Mouse (Mus musculus): ENCODE measurements around the gene Pik3r5.

Gene Pik3r5

DNA sequence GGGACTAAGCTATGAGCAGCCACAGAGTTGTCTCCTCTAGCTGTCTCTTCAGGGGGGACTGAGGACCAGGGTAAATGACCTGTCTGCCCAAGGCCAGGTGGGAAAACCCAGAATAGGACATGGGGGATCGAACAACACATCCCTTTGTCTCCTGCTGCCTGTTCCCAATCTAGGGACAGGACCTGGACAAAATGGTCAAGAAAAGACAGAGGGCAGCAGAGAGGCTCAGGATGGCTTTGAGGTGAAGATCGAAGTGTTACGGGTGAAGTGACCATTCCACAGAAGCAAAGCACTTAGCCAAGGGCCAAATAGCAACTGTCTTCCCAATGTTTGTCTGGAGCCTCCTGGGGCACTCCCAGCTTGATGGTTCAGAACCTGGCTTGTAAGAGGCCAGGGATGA lies 54.2 kb downstream of the Pik3r5 start:
- DNase-seq (ENCODE audit: low read depth), result no peak

DNA sequence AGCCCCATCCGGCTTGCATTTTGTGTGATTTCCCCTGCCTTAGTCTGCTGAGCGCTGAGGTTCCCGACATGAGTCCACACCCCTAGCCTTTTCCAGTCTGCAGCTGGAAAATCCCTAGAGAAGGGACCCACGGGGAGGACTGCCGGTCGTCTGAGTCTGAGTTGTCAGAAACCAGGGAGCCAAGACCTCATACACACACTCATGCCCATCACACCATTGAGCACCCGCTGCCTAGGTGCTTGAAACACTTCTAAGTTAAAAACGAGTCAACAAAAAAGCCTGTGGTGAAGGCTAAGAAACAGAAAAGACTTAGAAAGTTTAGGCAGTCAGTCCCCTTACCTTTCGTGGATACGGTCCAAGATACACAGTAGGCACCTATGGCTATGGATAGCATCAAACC lies 55.8 kb downstream of the Pik3r5 start:
- DNase-seq (ENCODE audit: low read depth), result no peak

DNA sequence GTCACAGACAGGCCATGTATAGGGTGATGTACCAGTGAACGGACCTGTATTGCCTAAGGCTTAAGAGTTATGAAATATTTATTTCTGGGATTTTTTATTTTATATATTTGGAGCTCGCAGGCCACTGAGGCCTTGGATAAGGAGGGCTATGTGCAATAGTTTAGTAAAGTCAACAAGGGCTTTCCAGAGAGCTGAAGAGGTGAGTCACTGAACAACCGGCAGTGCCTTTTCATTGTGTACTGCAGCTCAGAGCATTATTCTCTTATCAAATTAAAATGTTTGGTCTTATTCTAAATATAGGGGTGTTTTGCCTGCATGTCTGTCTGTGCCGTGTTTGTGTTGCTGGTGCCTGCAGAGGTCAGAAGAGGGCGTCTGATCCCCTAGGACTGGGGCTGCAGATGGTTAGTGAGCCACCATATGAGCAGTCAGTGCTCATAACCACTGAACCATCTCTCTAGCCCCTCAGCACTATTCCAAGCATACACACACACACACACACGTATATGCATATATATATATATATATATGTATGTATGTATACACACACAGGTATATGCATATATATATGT lies 56.4 kb downstream of the Pik3r5 start:
- DNase-seq (ENCODE audit: low read depth), result no peak

DNA sequence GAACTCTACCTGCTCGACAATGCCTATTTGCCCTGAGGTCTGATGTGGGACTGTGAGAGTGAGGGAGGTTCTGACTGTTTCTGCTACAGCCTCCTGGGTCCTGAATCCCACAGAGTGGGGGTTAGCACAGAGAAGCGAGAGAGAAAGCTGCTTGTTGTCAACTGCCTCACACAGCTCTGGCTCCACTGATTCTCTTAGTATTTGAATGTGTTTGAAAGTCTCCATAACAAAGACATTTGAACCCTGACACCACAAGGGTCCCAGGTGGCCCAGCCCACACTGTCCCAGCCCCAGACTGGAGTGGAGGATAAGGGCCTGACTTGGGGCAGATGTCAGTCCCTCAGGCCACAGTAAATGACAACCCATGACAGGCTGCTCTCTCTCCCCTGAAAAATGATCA lies 57.3 kb downstream of the Pik3r5 start:
- DNase-seq (ENCODE audit: low read depth), result no peak

DNA sequence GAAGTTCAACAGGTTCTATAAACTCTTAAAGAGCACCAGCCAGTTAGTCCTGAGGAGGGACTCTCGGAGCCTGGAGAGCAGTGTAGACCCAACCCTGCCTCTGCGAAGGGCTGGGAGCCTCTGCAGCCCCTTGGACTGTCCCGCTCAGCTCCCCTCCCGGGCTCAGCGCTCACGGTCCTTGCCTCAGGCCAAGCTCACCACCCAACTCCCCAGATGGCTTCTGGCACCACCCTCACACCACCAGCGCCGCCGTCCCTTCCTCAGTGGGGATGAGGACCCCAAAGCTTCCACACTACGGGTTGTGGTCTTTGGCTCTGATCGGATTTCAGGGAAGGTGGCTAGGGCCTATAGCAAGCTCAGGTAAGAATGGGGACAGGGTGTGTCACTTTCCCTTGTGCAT lies 60.7 kb downstream of the Pik3r5 start:
- DNase-seq (ENCODE audit: low read depth), result no peak

DNA sequence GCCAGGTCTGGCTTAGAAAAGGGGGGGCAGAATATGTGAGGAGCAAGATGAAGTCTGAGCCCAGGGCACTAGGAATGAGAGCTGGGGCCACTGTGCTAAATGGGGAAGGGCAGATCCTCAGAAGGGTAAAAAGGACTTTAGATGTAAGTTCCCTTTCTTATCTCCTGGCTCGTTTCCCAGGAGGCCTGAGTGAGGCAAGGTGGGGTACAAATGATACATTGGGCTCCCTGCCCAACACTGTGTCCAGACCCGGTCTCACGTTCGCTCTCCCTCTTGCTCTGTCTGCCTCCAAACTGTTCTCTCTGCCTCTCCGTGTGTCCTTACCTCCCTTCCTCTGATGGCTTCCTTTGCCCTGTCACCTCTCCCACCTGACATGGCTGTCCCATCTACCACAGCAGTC lies 61.8 kb downstream of the Pik3r5 start:
- DNase-seq (ENCODE audit: low read depth), result no peak

DNA sequence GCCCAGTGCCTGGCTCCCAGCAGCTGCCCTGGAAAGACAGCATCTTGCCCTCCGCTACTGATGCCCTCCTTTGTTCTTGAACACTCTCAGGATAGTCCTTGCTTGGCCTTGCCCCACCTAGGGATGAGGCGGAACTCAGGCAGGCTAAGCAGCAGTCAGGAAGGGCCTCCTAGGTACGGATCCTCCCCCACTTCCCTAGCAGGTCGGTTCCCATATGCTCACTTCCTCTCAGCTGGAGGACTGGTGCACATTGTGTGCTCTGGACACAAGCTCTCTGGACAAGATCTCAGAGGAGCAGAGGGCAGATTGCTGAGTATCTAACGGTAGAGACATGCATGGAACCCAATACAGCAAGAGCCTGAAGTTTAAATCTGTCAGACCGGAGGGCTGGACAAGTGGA lies 65.2 kb downstream of the Pik3r5 start:
- no peak for DNase-seq (ENCODE audit: low read depth)

DNA sequence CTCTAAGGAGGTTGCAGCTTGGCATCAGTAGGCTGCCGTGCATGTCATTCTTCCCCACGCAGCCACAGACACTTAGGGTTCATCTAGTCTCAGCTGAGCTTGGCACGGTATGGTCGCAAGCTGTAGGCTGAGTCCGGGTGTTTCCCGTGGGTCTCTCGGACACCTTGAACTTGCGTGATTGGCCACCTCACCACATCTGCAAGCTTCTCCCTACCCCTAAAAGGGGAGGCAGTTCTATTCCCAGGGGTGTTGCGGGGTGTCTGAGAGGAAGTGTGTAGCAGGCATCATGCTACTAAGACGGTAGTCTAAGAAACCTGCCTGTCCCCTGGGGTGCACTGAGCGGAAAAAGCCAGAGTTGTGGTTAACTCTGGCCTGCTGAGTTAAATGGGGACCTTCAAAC lies 66.6 kb downstream of the Pik3r5 start:
- no peak for DNase-seq (ENCODE audit: low read depth)

DNA sequence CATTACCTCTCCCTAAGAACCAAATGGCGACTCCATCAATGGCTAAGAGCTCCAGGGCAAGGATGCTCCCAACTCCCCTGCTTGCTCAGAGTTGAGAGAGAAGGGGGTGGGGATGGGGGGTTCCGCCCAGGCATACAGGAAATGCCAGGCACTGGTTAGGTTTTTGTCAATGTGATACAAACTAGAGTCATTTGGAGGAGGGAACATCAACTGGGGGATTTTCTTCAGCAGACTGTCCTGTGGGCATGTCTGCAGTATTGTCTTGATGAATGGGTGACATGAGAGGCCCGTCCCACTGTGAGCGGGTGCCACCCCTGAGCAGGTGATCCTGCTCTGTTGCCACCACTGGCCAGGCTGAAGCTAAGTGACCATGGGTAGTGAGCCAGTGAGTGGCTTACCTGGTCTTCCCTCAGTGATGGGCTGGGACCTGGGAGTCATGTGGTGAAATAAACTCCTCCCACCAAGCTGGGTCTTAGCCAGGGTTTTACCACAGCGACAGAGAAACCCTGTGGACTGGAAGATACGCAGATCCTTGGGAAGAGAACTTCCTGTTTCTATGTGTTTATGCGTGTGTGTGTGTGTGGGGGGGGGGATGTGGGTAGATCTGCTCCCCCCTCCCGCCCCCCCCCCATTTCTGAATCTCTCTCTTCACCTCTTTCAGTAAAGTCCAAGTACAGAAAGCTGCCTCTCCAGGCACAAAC lies 67.2 kb downstream of the Pik3r5 start:
- no peak for DNase-seq (ENCODE audit: low read depth)

DNA sequence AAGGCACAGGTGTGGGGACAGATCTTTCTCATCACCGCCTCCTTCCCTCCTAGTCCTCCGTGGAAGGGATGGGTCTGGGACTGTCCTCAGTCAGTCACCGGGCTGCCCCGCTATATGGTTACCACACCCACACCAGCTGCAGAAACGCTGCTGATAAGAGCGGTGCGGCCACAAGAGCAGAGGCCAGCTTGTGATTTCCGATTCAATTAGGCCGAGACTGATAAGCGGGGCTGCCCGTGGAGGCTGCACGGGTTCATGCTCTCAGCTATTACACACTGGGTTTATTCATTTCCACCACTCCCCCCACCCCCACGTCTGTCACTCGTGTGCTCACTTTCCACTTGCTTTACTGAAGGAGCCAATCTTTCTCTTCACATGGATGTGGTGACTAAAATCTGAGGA lies 69.0 kb downstream of the Pik3r5 start:
- no peak for DNase-seq (ENCODE audit: low read depth)

DNA sequence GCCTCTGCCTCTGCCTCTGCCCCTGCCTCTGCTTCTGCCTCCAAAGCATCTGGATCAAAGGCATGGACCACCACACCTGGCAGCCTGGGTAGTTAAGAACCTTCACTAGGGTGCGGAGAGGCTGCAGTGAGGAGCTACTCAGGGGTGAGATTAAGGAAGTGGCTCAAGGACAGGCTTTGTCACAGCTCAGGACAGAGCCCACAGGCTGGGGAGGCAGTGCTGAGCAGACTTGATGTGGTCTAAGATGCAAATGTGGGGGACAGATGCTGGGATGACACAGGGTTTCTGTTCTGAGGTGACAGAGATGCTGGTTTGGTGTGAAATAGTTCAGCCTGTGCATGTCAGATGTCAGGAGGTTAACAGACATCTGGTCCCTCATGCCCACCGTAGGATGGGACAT lies 70.5 kb downstream of the Pik3r5 start:
- no peak for DNase-seq (ENCODE audit: low read depth)

DNA sequence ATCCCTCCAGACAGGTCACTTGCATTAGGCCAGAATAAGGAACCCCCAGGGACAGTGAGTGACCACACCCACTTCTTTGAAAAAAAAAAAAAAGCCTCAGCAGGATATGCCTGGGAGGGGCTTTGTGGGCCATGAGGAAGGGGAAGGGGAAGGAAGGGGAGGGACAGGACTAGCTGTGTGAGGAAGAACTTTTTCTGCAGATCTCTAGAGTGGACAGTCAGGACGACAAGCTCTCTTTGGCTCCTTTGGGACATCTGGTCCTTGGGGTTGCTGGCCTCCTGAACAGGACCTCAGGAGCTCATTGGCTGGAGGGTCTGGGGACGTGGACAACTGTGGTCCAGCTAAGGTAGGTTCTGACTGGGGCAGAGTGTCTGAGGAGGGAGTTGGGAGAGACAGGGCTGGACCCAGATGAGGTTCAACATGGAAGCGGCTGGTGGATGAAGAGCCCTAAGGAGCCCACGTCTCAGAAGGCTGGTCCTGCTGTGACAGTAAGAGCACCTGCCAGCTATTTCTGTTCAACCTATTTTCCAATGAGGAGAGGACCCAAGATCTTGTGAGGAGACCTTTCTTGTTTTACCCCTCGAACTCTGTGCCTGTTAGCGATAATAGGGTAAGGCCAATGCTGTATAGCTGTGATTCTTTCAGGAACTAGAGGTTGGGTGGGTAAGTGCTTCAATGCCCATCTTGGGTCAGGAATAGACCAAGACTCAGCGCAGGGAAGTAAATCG lies 71.1 kb downstream of the Pik3r5 start, which contains the start of gene Pik3r6:
Pik3r6 (plus strand) TSS at position 118 of the 728 bp plus-strand sequence.
- no peak for DNase-seq (ENCODE audit: low read depth)

DNA sequence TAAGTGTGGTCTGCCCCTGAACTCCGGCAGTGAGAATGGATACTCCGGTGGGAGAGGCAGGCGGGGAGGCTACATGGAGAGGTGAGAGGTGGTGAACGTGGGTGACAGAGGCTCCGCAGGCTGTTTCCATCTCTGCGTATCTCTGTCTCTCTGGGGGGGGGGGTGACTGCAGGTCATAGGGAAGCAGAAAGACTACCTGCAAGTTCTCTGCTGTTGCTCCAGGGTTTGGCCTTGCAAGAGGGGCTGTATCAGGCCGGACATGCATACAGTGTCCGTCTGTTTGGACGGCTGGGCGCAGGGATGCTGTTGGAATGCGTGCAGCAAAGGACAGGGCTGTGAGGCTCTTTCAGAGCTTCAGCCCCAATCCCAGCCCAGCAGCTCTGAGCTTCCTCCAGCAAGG lies 73.0 kb downstream of the Pik3r5 start:
- no peak for DNase-seq (ENCODE audit: low read depth)

DNA sequence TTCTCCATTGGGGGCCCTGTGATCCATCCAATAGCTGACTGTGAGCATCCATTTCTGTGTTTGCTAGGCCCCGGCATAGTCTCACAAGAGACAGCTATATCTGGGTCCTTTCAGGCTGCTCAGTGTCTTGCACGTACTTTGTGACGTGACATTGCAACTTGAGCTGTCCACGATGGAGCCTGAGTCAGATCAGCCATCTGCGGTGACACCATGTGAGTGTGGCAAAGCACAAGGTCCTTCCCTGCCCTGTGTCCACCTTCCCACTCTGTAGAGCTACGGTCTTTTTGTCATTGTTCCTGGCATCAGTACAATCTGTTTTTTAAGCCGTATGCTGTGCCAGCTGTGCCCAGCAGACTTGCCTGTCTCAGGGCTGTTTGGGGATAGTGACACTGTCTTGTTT lies 75.3 kb downstream of the Pik3r5 start:
- no peak for DNase-seq (ENCODE audit: low read depth)

DNA sequence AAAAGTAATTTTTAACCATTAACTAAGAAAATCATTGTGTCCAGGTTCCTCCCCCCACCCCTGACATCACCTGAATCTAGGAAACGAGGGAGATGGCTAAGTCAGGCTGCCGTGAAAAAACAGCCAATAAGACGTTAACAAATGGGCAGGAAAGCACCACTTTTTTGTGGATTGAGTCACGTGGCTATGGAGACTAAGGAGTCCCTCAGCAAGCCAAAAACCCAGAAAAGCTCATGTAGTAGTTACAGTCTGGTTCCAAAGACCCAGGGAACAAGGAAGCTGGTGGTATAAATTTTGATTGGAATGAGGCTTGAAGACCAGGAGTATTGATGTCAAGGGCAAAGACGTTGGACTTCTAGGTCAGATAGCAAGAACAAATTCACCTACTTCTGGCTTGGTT lies 76.7 kb downstream of the Pik3r5 start:
- no peak for DNase-seq (ENCODE audit: low read depth)

DNA sequence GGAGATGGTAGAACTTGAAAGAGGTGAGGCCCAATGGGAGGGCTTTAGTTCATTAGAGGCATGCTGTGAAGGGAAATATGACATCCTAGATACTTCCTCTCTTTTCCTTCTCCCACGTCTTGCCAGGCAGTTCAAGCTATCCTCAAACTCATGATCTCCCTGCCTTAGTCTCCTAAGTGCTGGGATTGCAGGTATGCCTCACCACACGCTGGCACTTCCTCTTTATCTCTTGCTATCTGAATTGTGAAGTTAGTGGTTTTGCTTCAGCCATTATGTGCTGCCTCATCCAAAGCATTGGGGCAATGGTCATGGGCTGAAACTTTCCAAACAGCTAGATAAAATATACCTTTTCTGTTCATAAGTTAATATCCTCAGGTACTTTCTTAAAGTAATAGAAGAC lies 77.3 kb downstream of the Pik3r5 start:
- DNase-seq (ENCODE audit: low read depth), result no peak

DNA sequence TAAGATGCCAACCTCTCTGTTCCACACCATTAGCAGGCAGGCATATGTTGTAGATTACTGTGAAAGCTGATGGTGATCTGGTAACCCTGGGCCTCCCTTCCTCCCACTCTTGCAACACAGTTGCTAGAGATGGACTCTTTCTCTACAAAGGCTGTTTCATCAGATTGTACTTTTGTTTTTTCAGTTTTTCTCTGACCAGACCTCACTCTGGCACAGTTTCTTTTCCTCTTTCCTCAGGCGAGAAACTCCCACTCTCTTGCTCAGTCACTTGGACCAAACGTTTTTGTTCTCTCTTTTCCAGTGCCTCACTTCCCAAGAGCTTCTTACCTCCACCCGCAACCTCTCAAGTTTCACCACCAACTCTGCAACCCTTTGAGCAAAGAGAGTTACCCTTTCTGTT lies 82.0 kb downstream of the Pik3r5 start:
- peak; percentile 15 for DNase-seq (ENCODE audit: low read depth)

DNA sequence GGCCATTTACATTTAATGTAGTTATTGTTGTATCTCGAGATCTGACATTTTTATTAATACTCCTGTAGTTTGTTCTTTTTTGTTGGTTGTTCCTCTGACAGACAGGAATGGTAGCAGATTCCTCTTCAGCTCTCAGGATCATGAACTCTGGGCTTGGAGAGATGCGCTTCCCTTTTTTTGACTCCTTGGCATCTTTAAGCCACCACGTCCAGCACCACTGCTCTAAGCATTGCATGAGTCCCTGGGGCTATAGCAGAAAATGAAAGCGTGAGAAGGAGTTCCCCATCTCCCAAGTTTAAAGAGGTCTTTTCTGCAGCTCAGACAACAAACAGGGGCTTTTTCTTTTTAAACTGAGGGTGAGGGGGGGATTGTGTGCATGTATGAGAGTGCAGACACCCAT lies 87.4 kb downstream of the Pik3r5 start:
- no peak for DNase-seq (ENCODE audit: low read depth)

DNA sequence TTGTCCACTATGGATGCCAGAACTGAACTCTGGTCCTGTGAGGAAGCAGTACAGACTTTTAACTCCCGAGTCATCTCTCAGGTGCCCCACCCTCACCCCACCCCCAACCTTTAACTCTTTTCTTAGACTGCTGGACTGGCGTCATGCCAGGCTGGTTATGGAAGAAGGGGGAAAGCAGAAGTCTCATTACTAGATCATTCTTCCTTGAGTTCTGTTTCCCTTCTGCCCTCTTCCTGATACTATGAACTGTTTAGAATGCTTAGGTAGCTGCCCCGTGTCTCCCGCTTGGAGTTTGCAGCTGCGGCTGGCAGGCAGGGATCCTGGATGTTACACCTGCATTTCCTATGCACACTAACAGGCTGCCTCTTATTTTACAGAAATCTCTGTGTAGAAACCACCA lies 87.9 kb downstream of the Pik3r5 start:
- no peak for DNase-seq (ENCODE audit: low read depth)

DNA sequence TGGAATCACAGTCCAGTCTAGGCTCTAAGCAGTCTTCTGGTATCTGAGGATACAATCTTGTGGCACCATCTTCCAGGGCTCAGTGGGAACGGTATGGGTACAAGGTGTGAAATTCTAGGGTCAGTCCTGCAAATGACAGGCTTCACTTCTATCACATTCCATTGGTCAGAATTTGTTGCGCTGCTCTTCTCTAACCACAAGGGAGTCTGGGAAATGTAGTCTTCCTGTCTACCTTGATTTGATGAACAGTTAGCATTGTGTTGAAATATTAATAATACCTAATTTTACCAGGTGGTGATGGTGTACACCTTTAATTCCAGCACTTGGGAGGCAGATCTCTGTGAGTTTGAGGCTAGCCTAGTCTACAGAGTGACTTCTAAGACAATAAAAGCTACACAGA lies 88.5 kb downstream of the Pik3r5 start:
- no peak for DNase-seq (ENCODE audit: low read depth)

DNA sequence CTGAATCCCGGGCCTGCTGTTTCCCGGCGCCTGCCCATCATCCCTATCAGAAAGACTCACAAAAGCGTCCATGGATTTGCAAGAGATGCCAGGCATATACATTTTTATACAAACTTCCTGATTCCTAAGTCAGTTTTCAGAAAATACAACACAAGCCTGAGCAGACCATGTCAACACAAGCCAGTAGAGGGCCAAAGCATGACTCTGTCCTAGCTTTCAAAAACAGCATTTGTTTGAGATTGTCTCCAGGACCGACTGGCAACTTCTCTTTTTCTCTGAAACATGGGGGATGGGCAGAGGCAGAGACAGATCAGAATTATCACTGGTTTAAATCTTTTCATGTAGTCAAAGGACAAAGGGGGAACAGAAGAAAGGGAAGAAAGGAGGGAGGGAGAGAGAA lies 89.4 kb downstream of the Pik3r5 start:
- no peak for DNase-seq (ENCODE audit: low read depth)

DNA sequence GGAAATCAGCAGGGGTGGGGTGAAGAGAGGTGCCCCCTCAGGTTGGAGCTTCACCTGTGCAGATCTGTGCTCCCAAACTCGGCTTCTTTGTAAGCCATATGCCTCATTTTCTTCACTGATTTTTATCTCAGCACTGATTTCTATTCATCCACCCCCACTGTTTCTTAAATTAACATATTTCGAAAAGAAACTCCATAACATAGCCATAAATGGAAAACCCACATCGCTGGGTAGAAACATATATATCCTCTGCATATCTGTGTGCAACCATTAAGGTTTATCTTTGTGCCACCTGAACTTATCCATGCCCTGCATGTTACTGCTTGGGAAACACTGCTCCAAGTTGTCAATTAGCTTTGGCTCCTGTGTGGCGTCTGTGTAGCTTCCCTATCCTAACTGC lies 94.5 kb downstream of the Pik3r5 start:
- DNase-seq (ENCODE audit: low read depth), result no peak

DNA sequence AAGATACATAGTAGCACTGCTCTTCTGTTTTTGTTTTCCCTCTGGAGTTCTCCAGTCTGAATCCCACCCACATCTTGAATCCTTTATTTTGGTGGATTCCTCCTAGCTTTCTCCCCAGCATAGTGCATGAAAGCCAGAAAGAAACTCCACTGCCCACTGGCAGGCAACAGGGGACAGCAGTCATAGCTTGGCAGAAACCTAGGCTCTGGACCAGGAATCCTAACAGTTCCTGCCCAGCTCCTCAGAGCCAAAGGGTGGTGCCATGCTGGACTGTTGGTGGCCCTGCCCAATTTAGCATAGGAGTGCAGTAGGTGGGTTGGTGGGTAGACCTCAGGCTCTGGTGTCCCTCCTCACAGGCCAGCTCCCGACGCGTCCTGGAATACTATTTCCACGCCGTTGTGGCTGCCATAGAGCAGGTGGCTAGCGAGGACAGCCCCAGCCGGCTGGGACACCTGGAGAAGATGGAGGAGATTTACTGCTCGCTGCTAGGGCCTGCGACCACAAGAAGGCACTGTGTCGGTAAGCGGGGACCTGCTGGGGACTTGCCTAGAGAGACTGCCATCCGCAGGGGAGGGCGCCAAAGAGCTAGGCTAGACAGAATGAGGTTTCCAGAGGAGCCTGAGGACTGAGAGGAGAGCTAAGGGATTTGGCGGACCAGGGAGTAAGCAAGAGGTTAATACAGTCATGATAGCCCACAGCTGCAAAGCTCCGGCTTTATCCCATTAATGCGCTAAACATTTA lies 99.3 kb downstream of the Pik3r5 start:
- peak; percentile 7 for DNase-seq (ENCODE audit: low read depth)
